In the genomic region with DNA sequence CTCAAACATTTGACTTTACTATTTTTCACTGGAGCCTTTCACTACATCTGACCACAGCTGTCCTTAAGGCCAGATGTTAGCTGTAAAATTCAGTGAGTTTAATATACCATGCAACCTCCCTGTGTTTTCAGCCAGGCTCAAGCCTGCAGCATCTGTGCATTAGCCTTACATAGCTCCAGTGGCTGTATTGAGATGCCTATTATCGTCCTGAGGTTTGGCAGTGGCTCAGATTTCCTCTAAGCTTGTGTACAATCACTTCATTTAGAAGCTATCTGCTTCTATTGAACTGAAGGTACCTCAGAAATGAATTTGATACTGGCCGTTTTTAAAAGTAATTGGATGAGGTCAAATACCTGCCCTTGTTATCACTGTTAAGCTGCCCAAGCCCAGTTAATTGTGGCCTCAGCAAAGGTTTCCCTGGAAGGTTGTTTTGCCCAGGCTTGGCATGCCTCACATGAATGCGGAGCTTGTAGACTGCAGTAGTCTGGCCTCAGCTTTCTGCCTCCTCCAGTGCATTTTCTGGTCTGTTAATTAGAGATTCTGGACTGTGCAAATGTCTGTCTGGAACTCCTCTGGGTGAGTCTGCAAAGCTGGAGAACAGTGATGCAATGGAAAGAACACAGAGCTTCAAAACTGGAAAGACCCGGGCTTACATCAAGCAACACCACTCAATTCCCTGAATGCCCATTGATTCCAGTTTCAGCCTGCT, we compare ENCODE assay signal across 11 mouse cellular contexts.
DNase-seq lines count a peak whose midpoint lies in the region; ATAC-seq and TF ChIP-seq lines count a peak whose summit lies in the region.
"Had no signal": no experiment of that assay in that cellular context is flagged by ENCODE, and none has a peak within 500 bp of the region (broad histone marks: within the 10 kb centered on the region; RNA-seq: fewer than 3 reads in every experiment).

No protein-coding gene starts in this region.

- no peaks in the 10 kb centered on the region for H3K36me3 ChIP-seq in intestine, embryonic 14.5 days (ENCODE audit: control insufficient read depth, insufficient read depth, low read length)
- no peaks in the 10 kb centered on the region for H3K36me3 ChIP-seq in intestine, postnatal 0 days (ENCODE audit: control insufficient read depth, insufficient read depth)
- H3K36me3 ChIP-seq in forebrain, postnatal 0 days (ENCODE audit: insufficient read depth) = no peaks in the 10 kb centered on the region
- H3K36me3 ChIP-seq in limb, embryonic 13.5 days = no peaks in the 10 kb centered on the region

- no peak overlapping the region for H3K4me3 ChIP-seq in intestine, embryonic 14.5 days (ENCODE audit: low read depth, low read length)
- no peak overlapping the region for H3K4me3 ChIP-seq in intestine, postnatal 0 days (ENCODE audit: low read depth, low read length)
- H3K4me3 ChIP-seq in forebrain, postnatal 0 days (ENCODE audit: low read depth, low read length) = no peak overlapping the region
- H3K4me3 ChIP-seq in limb, embryonic 13.5 days = no peak overlapping the region
- H3K4me3 ChIP-seq: myocyte had no signal

- peak overlapping the region; percentile 64 for H3K27ac ChIP-seq in intestine, embryonic 14.5 days (ENCODE audit: low read depth)
- no peak overlapping the region for H3K27ac ChIP-seq in intestine, postnatal 0 days (ENCODE audit: low read depth, low read length)
- H3K27ac ChIP-seq in forebrain, postnatal 0 days (ENCODE audit: low read depth, low read length) = no peak overlapping the region
- H3K27ac ChIP-seq in limb, embryonic 13.5 days = peak overlapping the region; percentile 82

- ATAC-seq in intestine, embryonic 14.5 days (replicated peaks; ENCODE audit: low FRiP score, low TSS enrichment, low read depth) = no peak
- no peak for ATAC-seq in intestine, postnatal 0 days
- peak; percentile 54 for ATAC-seq in forebrain, postnatal 0 days
- peak; percentile 92 for ATAC-seq in limb, embryonic 13.5 days (ENCODE audit: low FRiP score, low read depth)
- ATAC-seq in activated CD4-positive, CD25-positive, alpha-beta regulatory T cell, adult 4 months = no peak

- no peak overlapping the region for H3K4me2 ChIP-seq in intestine, embryonic 14.5 days (ENCODE audit: low read length)
- H3K4me2 ChIP-seq in intestine, postnatal 0 days (replicated peaks; ENCODE audit: low read depth) = no peak overlapping the region
- no peak overlapping the region for H3K4me2 ChIP-seq in forebrain, postnatal 0 days (ENCODE audit: low read depth)
- 0 out of 2 replicates have a peak overlapping the region, but pooled peaks have one; percentile 1 for H3K4me2 ChIP-seq in limb, embryonic 13.5 days (replicated peaks)

- 0 out of 2 replicates have a peak, but pooled peaks cover 9% of the 10 kb centered on the region for H3K4me1 ChIP-seq in intestine, embryonic 14.5 days (replicated peaks; ENCODE audit: control insufficient read depth, insufficient read depth, low read length)
- no peaks in the 10 kb centered on the region for H3K4me1 ChIP-seq in intestine, postnatal 0 days (replicated peaks; ENCODE audit: control insufficient read depth, insufficient read depth, low read length)
- no peaks in the 10 kb centered on the region for H3K4me1 ChIP-seq in forebrain, postnatal 0 days (ENCODE audit: insufficient read depth)
- peaks cover 15% of the 10 kb centered on the region; the same call in 1 of the 2 replicates for H3K4me1 ChIP-seq in limb, embryonic 13.5 days

- no peak for DNase-seq in intestine, embryonic 14.5 days (ENCODE audit: low spot score)
- peak; percentile 26 for DNase-seq in embryo, embryonic 11 days
- DNase-seq in forebrain, postnatal 0 days = peak; percentile 3
- DNase-seq in urinary bladder, postnatal 25 days (ENCODE audit: low spot score) = no peak
- DNase-seq in kidney, adult 9 months = no peak
- DNase-seq: kidney, adult 8-10 months had no signal

- WGBS in intestine, embryonic 14.5 days = 34% methylated on average over 4 of the region's 4 CpGs
- WGBS in intestine, postnatal 0 days = 39% methylated on average over 4 of the region's 4 CpGs
- 6% methylated on average over 4 of the region's 4 CpGs for WGBS in forebrain, postnatal 0 days
- 11% methylated on average over 4 of the region's 4 CpGs for WGBS in limb, embryonic 13.5 days

- no peak for TF ChIP-seq CTCF in intestine, postnatal 0 days (IDR thresholded peaks at IDR 0.05; ENCODE audit: low read depth)
- TF ChIP-seq CTCF in forebrain, postnatal 0 days (IDR thresholded peaks at IDR 0.05; ENCODE audit: low read depth) = no peak

- H3K9ac ChIP-seq in intestine, embryonic 14.5 days (ENCODE audit: low read length) = no peak overlapping the region
- no peak overlapping the region for H3K9ac ChIP-seq in intestine, postnatal 0 days (ENCODE audit: low read depth, low read length)
- H3K9ac ChIP-seq in forebrain, postnatal 0 days = no peak overlapping the region
- no peak overlapping the region for H3K9ac ChIP-seq in limb, embryonic 13.5 days

- H3K27me3 ChIP-seq in intestine, embryonic 14.5 days (replicated peaks; ENCODE audit: control insufficient read depth, insufficient read depth, low read length) = no peaks in the 10 kb centered on the region
- no peaks in the 10 kb centered on the region for H3K27me3 ChIP-seq in intestine, postnatal 0 days (replicated peaks; ENCODE audit: control insufficient read depth, insufficient read depth, low read length)
- H3K27me3 ChIP-seq in forebrain, postnatal 0 days (ENCODE audit: insufficient read depth, low read length) = no peaks in the 10 kb centered on the region
- no peaks in the 10 kb centered on the region for H3K27me3 ChIP-seq in limb, embryonic 13.5 days
- H3K27me3 ChIP-seq: CH12.LX had no signal

- H3K9me3 ChIP-seq in intestine, embryonic 14.5 days (ENCODE audit: control insufficient read depth, low read length) = no peaks in the 10 kb centered on the region
- H3K9me3 ChIP-seq in intestine, postnatal 0 days (ENCODE audit: control insufficient read depth) = no peaks in the 10 kb centered on the region
- H3K9me3 ChIP-seq in forebrain, postnatal 0 days (ENCODE audit: low read length) = no peaks in the 10 kb centered on the region
- H3K9me3 ChIP-seq in limb, embryonic 13.5 days = no peaks in the 10 kb centered on the region

Comparison
In these comparisons a context has a peak if more than half of its experiments do, and no peak if none do; other contexts are left out.
1. H3K27ac ChIP-seq: peak in intestine, embryonic 14.5 days (single experiment) and limb, embryonic 13.5 days (single experiment); none in intestine, postnatal 0 days (single experiment) and forebrain, postnatal 0 days (single experiment).
2. ATAC-seq: peak in forebrain, postnatal 0 days (single experiment) and limb, embryonic 13.5 days (single experiment); none in intestine, embryonic 14.5 days (single experiment), intestine, postnatal 0 days (single experiment) and activated CD4-positive, CD25-positive, alpha-beta regulatory T cell, adult 4 months (single experiment).
3. DNase-seq: peak in embryo, embryonic 11 days (single experiment) and forebrain, postnatal 0 days (single experiment); none in intestine, embryonic 14.5 days (single experiment), urinary bladder, postnatal 25 days (single experiment) and kidney, adult 9 months (single experiment).